Comparison of ENCODE assay signal across 9 mouse cellular contexts in genomic region chr12:36215149-36215480, GRCm38 (mm10). TPM values are rescaled to one million over a fixed set of nuclear protein-coding genes. Genes with fewer than 3 reads are reported as not detected.
A peak's percentile ranks its signal among the peaks of the same experiment; 100 is the strongest.
DNase-seq lines count a peak whose midpoint lies in the region; ATAC-seq lines count a peak whose summit lies in the region.
"Had no signal": no experiment of that assay in that cellular context is flagged by ENCODE, and none has a peak within 500 bp of the region (broad histone marks: within the 10 kb centered on the region; RNA-seq: fewer than 3 reads in every experiment).

No protein-coding gene starts in this region.

- H3K27me3 ChIP-seq in forebrain, embryonic 12.5 days: no peaks in the 10 kb centered on the region
- no peaks in the 10 kb centered on the region for H3K27me3 ChIP-seq in midbrain, embryonic 12.5 days
- H3K27me3 ChIP-seq: liver, embryonic 13.5 days had no signal

- H3K36me3 ChIP-seq in forebrain, embryonic 12.5 days (replicated peaks): no peaks in the 10 kb centered on the region
- H3K36me3 ChIP-seq in midbrain, embryonic 12.5 days: no peaks in the 10 kb centered on the region
- H3K36me3 ChIP-seq: liver, embryonic 13.5 days had no signal

- H3K9me3 ChIP-seq in forebrain, embryonic 12.5 days: no peaks in the 10 kb centered on the region
- no peaks in the 10 kb centered on the region for H3K9me3 ChIP-seq in midbrain, embryonic 12.5 days
- H3K9me3 ChIP-seq: liver, embryonic 13.5 days had no signal

- H3K4me1 ChIP-seq in forebrain, embryonic 12.5 days: no peaks in the 10 kb centered on the region
- H3K4me1 ChIP-seq in midbrain, embryonic 12.5 days: no peaks in the 10 kb centered on the region
- H3K4me1 ChIP-seq: liver, embryonic 13.5 days had no signal

- H3K9ac ChIP-seq in forebrain, embryonic 12.5 days: no peak overlapping the region
- H3K9ac ChIP-seq in midbrain, embryonic 12.5 days (replicated peaks): no peak overlapping the region
- H3K9ac ChIP-seq: liver, embryonic 13.5 days had no signal

- H3K4me2 ChIP-seq in forebrain, embryonic 12.5 days: no peak overlapping the region
- H3K4me2 ChIP-seq in midbrain, embryonic 12.5 days (replicated peaks): no peak overlapping the region
- H3K4me2 ChIP-seq: liver, embryonic 13.5 days had no signal

- ATAC-seq in frontal cortex, adult (ENCODE audit: low TSS enrichment): peak; percentile 85
- peak; percentile 58 for ATAC-seq in activated CD4-positive, CD25-positive, alpha-beta regulatory T cell, adult 4 months
- ATAC-seq in forebrain, embryonic 12.5 days (ENCODE audit: low FRiP score): peak; percentile 80
- ATAC-seq in midbrain, embryonic 12.5 days (ENCODE audit: low FRiP score, low read depth): peak; percentile 75; the same call in 1 of the 2 replicates

- 0% methylated on average over 1 of the region's 1 CpGs for whole genome bisulfite sequencing in forebrain, embryonic 12.5 days
- WGBS in midbrain, embryonic 12.5 days: 0% methylated on average over 1 of the region's 1 CpGs

- H3K4me3 ChIP-seq in forebrain, embryonic 12.5 days (replicated peaks): no peak overlapping the region
- no peak overlapping the region for H3K4me3 ChIP-seq in midbrain, embryonic 12.5 days
- H3K4me3 ChIP-seq: liver, embryonic 13.5 days had no signal

- no peak overlapping the region for H3K27ac ChIP-seq in forebrain, embryonic 12.5 days
- no peak overlapping the region for H3K27ac ChIP-seq in midbrain, embryonic 12.5 days (replicated peaks)
- H3K27ac ChIP-seq: liver, embryonic 13.5 days had no signal

- no peak for DNase-seq in frontal cortex, postnatal 14 days (ENCODE audit: low spot score in 2 of 2)
- DNase-seq in 3T3-L1 (ENCODE audit: low read depth, low spot score): peak; percentile 80
- peak; percentile 74 for DNase-seq in kidney, postnatal 10 days
- peak; percentile 57 for DNase-seq in testis, postnatal 10 days (ENCODE audit: low spot score)
- DNase-seq: liver, embryonic 13.5 days had no signal

RNA-seq across cellular contexts. Expression of gene Lrrc72, which starts 38.1 kb away (rescaled TPM):
- not detected for polyA plus RNA-seq in activated CD4-positive, CD25-positive, alpha-beta regulatory T cell, adult 4 months (2017; shearing (Covaris generic))
- polyA plus RNA-seq in forebrain, embryonic 12.5 days (2016; fragmentation: Nextera tagmentation; extraction: Ambion mirVana): not detected in 2 replicates
- polyA plus RNA-seq in midbrain, embryonic 12.5 days (2016; fragmentation: Nextera tagmentation; extraction: Ambion mirVana): not detected in 2 replicates
- polyA plus RNA-seq: liver, embryonic 13.5 days had no signal

RNA-seq across cellular contexts. Expression of gene Bzw2, which starts 57.2 kb away (rescaled TPM):
- polyA plus RNA-seq in activated CD4-positive, CD25-positive, alpha-beta regulatory T cell, adult 4 months (2017; shearing (Covaris generic)): 100 to 1,000 TPM; 170 to 178 TPM
- polyA plus RNA-seq in forebrain, embryonic 12.5 days (2016; fragmentation: Nextera tagmentation; extraction: Ambion mirVana): 309 and 332 TPM in 2 replicates
- 292 and 313 TPM in 2 replicates for polyA plus RNA-seq in midbrain, embryonic 12.5 days (2016; fragmentation: Nextera tagmentation; extraction: Ambion mirVana)

RNA-seq across cellular contexts. Expression of gene Ankmy2, which starts 58.2 kb away (rescaled TPM):
- polyA plus RNA-seq in activated CD4-positive, CD25-positive, alpha-beta regulatory T cell, adult 4 months (2017; shearing (Covaris generic)): 10 to 100 TPM; 38.5 to 41.6 TPM
- polyA plus RNA-seq in forebrain, embryonic 12.5 days (2016; fragmentation: Nextera tagmentation; extraction: Ambion mirVana): 32.1 and 34.2 TPM in 2 replicates
- polyA plus RNA-seq in midbrain, embryonic 12.5 days (2016; fragmentation: Nextera tagmentation; extraction: Ambion mirVana): 33.2 and 33.8 TPM in 2 replicates

Comparison
In these comparisons a context has a peak if more than half of its experiments do, and no peak if none do; other contexts are left out.
1. DNase-seq: peak in 3T3-L1 (single experiment), kidney, postnatal 10 days (single experiment) and testis, postnatal 10 days (single experiment); none in frontal cortex, postnatal 14 days (0 of 2).
2. Peak in every context shown above with its lines, with median percentiles within 50 percentile points of each other: ATAC-seq.